Mouse (Mus musculus): Measurements from ENCODE around the gene Arid3a.
A peak's percentile ranks its signal among the peaks of the same experiment; 100 is the strongest.
"Not testable (repeated sequence)": the region's sequence is repeated elsewhere in the genome, so short reads cannot be mapped to it uniquely, and the experiment has no call there.

Arid3a gene

GRCm38 (mm10) chr10:79926491-79927323 lies at the start of gene Arid3a:
Arid3a (plus strand) TSS chr10:79927043.
- peak; percentile 82 to 84 for DNase-seq (ENCODE audit: low spot score in 2 of 2)

DNA sequence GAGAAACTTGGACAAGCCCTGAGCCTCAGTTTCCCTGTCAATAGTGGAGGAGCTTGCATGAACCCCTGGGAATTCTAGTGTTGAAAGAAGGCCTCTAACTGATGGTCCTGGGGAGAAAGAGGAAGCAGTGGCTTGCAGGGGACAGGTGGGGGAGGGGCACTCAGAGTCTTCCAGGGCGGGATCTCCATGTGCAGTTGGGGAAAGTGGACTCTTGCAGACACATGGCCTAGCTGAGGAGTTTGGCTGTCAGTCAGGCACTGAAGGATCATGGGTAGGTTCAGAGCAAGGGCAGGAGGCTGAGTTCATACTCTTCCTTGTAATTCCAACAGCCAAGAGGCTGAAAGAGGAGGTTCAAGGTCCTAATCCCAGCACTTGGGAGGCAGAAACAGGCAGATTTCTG lies 49.7 kb upstream of the Arid3a start:
- no peak for DNase-seq (ENCODE audit: low spot score in 2 of 2)

GRCm38 (mm10) chr10:79877757-79878156 lies 49.1 kb upstream of the Arid3a start:
- DNase-seq (ENCODE audit: low spot score in 2 of 2): no peak

- no peak for DNase-seq (ENCODE audit: low spot score in 2 of 2)
Measured at GRCm38 (mm10) chr10:79879527-79879926, 47.3 kb upstream of the Arid3a start.

- no peak for DNase-seq (ENCODE audit: low spot score in 2 of 2)
Measured at GRCm38 (mm10) chr10:79880721-79881120, 46.1 kb upstream of the Arid3a start.

GRCm38 (mm10) chr10:79881981-79882380 lies 44.9 kb upstream of the Arid3a start:
- DNase-seq (ENCODE audit: low spot score in 2 of 2): no peak

DNA sequence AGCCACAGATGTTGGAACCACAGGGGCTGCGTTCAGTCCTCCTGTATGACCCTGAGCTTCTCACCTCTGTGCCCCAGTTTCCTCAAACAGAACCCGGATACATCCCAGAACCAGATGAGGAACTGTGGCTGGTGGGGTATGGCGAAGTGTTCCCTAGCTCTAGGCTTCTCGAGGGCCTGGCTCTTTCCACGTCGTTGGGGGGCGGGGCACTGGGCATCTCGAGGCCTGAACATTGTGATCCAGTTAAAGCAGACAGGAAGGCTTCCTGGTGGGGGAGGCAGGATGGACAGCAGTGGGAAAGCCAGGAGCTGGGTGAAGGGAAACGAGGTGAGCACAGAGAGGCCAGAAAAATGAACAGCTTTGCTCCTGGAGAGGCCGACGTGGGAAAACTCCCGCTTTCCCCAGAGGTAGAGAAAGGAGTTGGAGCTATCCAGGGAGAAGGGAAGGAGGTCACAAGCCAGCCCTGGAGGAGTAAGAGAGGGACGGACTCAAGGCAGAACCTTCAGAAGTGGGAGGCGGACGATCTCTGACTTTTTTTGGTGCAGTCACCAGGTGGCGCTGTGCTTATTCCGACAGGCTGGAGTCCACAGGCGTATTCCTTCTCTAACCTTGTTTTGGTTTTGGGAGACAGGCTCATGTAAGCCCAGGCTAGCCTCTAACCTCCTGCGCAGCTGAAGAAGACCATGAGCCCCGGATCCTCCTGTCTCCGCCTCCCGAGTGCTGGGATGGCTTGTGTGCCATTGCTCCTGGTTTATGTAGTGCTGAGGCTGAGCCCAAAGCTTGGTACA lies 43.4 kb upstream of the Arid3a start:
- peak; percentile 32 to 75 for DNase-seq (ENCODE audit: low spot score in 2 of 2)

- DNase-seq (ENCODE audit: low spot score in 2 of 2): no peak
Measured at GRCm38 (mm10) chr10:79884446-79884845, 42.4 kb upstream of the Arid3a start.

GRCm38 (mm10) chr10:79884938-79885337 lies 41.9 kb upstream of the Arid3a start:
- not testable (repeated sequence) for DNase-seq (ENCODE audit: low spot score in 2 of 2)

DNA sequence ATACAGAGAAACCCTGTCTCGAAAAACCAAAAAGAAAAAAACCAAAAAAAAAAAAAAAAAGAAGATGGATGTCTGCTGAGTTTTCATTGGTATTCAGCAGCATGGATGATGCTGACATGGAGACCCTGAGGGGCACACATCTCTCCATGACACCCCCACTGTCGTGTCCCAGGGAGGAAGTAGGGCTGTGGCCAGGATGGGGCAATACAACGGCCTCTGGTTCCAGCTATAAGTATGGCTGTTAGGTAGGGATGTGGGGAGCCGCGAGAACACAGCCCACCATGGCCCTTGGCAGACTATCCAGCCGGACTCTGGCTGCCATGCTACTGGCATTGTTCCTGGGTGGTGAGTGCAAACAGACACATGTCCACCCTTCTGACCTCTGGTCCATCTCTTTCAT lies 40.8 kb upstream of the Arid3a start, which contains the start of gene Elane:
Gene Elane, plus strand, starts transcription at position 194 of the 400 bp plus-strand sequence.
- no peak for DNase-seq (ENCODE audit: low spot score in 2 of 2)

DNA sequence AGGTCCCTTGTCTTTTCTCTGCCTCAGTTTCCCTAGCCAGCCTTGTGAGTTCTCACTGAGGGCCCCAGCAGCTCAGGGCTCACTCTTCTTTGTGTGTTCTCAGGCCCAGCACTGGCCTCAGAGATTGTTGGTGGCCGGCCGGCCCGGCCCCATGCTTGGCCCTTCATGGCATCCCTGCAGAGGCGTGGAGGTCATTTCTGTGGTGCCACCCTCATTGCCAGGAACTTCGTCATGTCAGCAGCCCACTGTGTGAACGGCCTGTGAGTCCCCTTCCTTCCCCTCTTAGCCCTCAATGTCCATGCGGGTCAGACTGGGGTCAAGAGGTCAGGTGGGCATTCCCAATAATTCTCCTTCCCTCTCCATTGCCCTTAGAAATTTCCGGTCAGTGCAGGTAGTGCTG lies 40.2 kb upstream of the Arid3a start:
- DNase-seq (ENCODE audit: low spot score in 2 of 2): no peak

GRCm38 (mm10) chr10:79889386-79889785 lies 37.5 kb upstream of the Arid3a start:
- no peak for DNase-seq (ENCODE audit: low spot score in 2 of 2)

DNA sequence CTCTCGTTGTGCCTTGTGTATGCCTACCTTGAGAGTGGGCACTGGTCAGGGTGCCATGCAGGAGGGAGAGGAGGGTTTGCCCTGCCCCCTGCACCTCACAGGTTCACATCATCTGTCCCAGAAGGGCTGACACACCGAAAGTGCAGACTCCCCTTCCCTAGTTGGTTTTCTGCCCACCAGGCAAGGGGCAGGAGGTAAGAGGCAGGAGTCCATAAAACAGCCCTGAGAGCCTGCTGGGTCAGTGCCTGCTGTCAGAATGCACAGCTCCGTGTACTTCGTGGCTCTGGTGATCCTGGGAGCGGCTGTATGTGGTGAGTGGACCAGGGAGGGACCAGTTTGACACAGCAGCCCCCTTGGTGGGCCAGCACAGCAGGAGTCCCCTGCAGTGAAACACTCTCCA lies 36.2 kb upstream of the Arid3a start, which contains the start of gene Cfd:
Gene Cfd, plus strand, starts transcription at position 184 of the 400 bp plus-strand sequence.
- no peak for DNase-seq (ENCODE audit: low spot score in 2 of 2)

GRCm38 (mm10) chr10:79892451-79893118 lies 34.3 kb upstream of the Arid3a start:
- DNase-seq (ENCODE audit: low spot score in 2 of 2): peak; percentile 69 to 88

- no peak for DNase-seq (ENCODE audit: low spot score in 2 of 2)
Measured at GRCm38 (mm10) chr10:79896306-79896705, 30.5 kb upstream of the Arid3a start.

DNA sequence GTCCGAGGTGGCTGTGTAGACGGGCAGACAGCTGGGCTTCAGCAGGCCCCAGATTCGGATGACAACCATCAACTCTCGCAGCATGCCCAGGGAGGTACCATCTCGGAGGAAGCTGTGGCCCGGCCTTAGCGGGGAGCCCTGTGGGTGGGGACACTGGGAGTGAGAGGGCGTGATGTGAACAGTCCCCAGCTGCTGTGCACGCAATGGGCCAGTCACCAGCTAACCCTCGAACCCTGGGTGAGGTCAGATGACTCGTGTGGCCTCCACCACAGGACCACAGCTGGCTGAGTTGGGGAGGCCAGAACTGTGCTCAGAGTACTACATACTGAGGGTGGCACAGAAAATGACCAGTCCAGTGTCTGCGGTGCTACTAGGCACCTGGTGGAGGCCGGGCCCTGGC lies 30.0 kb upstream of the Arid3a start:
- no peak for DNase-seq (ENCODE audit: low spot score in 2 of 2)

DNA sequence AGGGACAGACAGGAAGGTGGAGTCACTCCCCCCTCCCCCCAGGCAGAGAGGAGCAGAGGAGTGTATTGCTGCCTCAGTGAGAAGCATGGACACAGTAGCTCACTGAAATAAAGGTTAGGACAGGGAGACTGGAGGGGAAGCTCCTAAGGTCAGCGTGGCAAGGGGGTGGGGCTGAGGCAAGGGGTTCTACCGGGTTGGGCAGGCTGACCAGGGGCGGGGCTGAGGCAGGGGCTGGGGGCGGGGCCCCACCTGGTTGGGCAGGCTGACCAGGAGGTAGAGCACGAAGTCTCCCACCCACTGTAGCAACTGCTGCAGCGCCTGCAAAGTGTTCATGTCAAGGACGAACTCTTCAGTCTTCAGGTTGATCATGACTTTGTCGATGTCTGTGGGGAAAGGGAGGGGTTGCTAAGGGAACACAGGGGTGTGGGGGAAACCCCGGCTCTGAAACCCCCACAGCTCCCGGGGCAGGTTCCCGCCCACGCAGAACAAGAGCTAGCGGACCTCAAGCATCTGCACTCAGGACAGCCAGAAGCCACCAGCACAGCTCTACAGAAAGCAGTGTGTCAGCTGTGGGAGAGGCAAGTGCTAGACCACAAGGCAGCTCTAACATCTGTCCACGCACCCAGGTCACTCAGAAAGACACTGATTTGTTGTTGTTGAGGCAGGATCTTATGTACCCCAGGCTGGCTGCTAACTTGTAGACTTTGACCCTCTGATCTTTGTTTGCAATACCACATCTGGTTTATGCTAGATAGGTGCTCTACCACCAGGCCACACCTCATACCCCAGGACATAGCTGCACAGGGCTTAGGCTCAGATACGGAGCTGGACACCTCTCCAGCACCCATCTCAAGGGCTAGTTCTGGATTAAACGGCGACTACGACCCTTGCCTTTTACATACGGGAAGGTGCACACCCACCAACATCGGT lies 29.3 kb upstream of the Arid3a start:
- no peak for DNase-seq (ENCODE audit: low spot score in 2 of 2)

DNA sequence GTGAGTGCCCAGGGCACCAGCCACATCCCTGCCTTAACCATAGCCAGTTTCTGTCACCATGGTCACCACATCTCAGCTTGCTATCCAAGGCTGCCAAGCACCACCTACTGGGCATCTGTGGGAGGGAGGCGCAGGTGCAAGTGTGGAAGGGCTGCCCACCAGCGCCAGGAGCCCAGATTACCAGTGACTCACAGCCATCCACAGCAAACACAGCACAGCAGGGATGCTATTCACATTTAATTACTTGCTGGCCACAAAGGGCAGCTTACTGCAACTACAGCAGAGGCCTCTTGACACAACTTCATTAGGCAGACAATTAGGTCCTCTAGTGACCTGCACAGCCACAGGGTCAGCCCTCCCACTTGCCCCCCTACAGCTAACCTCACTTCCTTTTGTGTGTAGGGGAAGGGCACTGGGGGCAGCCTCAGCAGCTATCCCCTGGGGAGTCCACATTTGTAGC lies 25.9 kb upstream of the Arid3a start:
- no peak for DNase-seq (ENCODE audit: low spot score in 2 of 2)

GRCm38 (mm10) chr10:79906712-79907111 lies 20.1 kb upstream of the Arid3a start:
- no peak for DNase-seq (ENCODE audit: low spot score in 2 of 2)

- no peak for DNase-seq (ENCODE audit: low spot score in 2 of 2)
Measured at GRCm38 (mm10) chr10:79907415-79907814, 19.4 kb upstream of the Arid3a start.
